Mouse (Mus musculus) MEL (cell line): ENCODE results near the gene Irf2bp2. TPM values are rescaled to one million over a fixed set of nuclear protein-coding genes. Genes with fewer than 3 reads are reported as not detected.

Experiments used
- DNase-seq: peaks from one replicate; pipeline ENCODE4 v3.0.0; 2011; ENCODE audit warnings: low read depth, low spot score
- H3K27ac ChIP-seq: 2 replicates; pipeline ENCODE4 v1.5.1; 2012; ENCODE audit warnings: low read depth, mild to moderate bottlenecking, control low read depth, low read length, moderate library complexity; ENCODE audit not compliant: control insufficient read depth
- H3K27me3 ChIP-seq, 2 experiments: fragments of 150-350 bp in 1 of 2; sonication (generic) in 1 of 2; 2 replicates each; pipeline ENCODE4 v1.6.1; 2012; ENCODE audit warnings: low read length in 2 of 2, mild to moderate bottlenecking in 2 of 2, improper control_type of control experiment in 1 of 2, moderate library complexity in 1 of 2; ENCODE audit not compliant: insufficient read depth in 2 of 2, control insufficient read depth in 1 of 2
- H3K36me3 ChIP-seq, 2 experiments: 2 replicates each; pipeline ENCODE4 v1.6.1; 2012 to 2014; ENCODE audit warnings: low read length in 2 of 2, improper control_type of control experiment in 1 of 2, inconsistent platforms in 1 of 2, mild to moderate bottlenecking in 1 of 2; ENCODE audit not compliant: insufficient read depth in 2 of 2, control insufficient read depth in 1 of 2
- H3K4me1 ChIP-seq, 2 experiments: fragments of 150-350 bp in 1 of 2; sonication (generic) in 1 of 2; 2 replicates each; pipeline ENCODE4 v1.6.1; 2012; ENCODE audit warnings: low read length in 2 of 2, improper control_type of control experiment in 1 of 2, mild to moderate bottlenecking in 1 of 2; ENCODE audit not compliant: insufficient read depth in 2 of 2, control insufficient read depth in 1 of 2
- H3K4me3 ChIP-seq, 2 experiments: fragments of 150-350 bp in 1 of 2; sonication (generic) in 1 of 2; 2 replicates each; pipeline ENCODE4 v1.5.1; 2012; ENCODE audit warnings: low read depth in 2 of 2, low read length in 2 of 2, mild to moderate bottlenecking in 2 of 2, moderate library complexity in 2 of 2, control low read depth in 1 of 2, improper control_type of control experiment in 1 of 2; ENCODE audit not compliant: control insufficient read depth in 1 of 2, insufficient read depth in 1 of 2
- H3K79me2 ChIP-seq: 2 replicates; pipeline ENCODE4 v1.6.1; 2012; ENCODE audit warnings: mild to moderate bottlenecking, low read length, moderate library complexity; ENCODE audit not compliant: control insufficient read depth, poor library complexity, insufficient read depth
- H3K9ac ChIP-seq: 2 replicates; pipeline ENCODE4 v1.6.1; 2012; ENCODE audit warnings: low read depth, mild to moderate bottlenecking, control low read depth, low read length, moderate library complexity; ENCODE audit not compliant: control insufficient read depth, poor library complexity, severe bottlenecking
- H3K9me3 ChIP-seq: fragments of 150-350 bp; sonication (generic); replicated peaks from 2 replicates; pipeline ENCODE4 v1.6.1; 2012; ENCODE audit warnings: mild to moderate bottlenecking, low read length, improper control_type of control experiment, moderate library complexity; ENCODE audit not compliant: insufficient read depth
- BHLHE40 ChIP-seq: IDR thresholded peaks from 2 replicates; pipeline ENCODE4 v1.6.1; 2012; ENCODE audit warnings: low read depth, mild to moderate bottlenecking, inconsistent platforms, low read length, improper control_type of control experiment, borderline replicate concordance
- CHD2 ChIP-seq: IDR thresholded peaks from 2 replicates; pipeline ENCODE4 v1.6.1; 2011; ENCODE audit warnings: low read length, improper control_type of control experiment
- CTCF ChIP-seq, 3 experiments: IDR thresholded peaks in 2 of 3; conservative IDR thresholded peaks in 1 of 3; 2 replicates each; pipeline ENCODE4 v1.5.1; 2011 to 2012; ENCODE audit warnings: low read length in 3 of 3, low read depth in 2 of 3, mild to moderate bottlenecking in 2 of 3, improper control_type of control experiment in 1 of 3, inconsistent platforms in 1 of 3, mixed read lengths in 1 of 3, moderate library complexity in 1 of 3; ENCODE audit not compliant: control insufficient read depth in 1 of 3, insufficient read depth in 1 of 3, poor library complexity in 1 of 3, severe bottlenecking in 1 of 3
- JUND ChIP-seq: IDR thresholded peaks from 2 replicates; pipeline ENCODE4 v1.6.1; 2011; ENCODE audit warnings: low read depth, mild to moderate bottlenecking, improper control_type of control experiment, low read length
- KAT2A ChIP-seq: conservative IDR thresholded peaks from 2 replicates; pipeline ENCODE4 v1.6.1; 2012; ENCODE audit warnings: low read depth, low read length, improper control_type of control experiment, inconsistent platforms
- MAX ChIP-seq: IDR thresholded peaks from 2 replicates; pipeline ENCODE4 v1.6.1; 2011; ENCODE audit warnings: low read length, improper control_type of control experiment
- MAZ ChIP-seq: IDR thresholded peaks from 2 replicates; pipeline ENCODE4 v1.6.1; 2012; ENCODE audit warnings: low read depth, mild to moderate bottlenecking, inconsistent platforms, low read length, improper control_type of control experiment
- MEF2A ChIP-seq: IDR thresholded peaks from 2 replicates; pipeline ENCODE4 v1.6.1; 2014; ENCODE audit warnings: low read depth, mild to moderate bottlenecking, inconsistent platforms, low read length, improper control_type of control experiment; ENCODE audit not compliant: poor library complexity, insufficient replicate concordance, severe bottlenecking; ENCODE audit errors: extremely low read depth
- MXI1 ChIP-seq: IDR thresholded peaks from 2 replicates; pipeline ENCODE4 v1.6.1; 2011; ENCODE audit warnings: mild to moderate bottlenecking, low read depth, low read length, improper control_type of control experiment
- MYB ChIP-seq: IDR thresholded peaks from 2 replicates; pipeline ENCODE4 v1.6.1; 2011; ENCODE audit warnings: mild to moderate bottlenecking, low read depth, low read length, improper control_type of control experiment
- MYC ChIP-seq: IDR thresholded peaks from 2 replicates; pipeline ENCODE4 v1.6.1; 2011; ENCODE audit warnings: low read depth, mild to moderate bottlenecking, low read length, improper control_type of control experiment, moderate library complexity
- POLR2A ChIP-seq, 2 experiments: IDR thresholded peaks; 2 replicates each; pipeline ENCODE4 v1.6.1; 2011 to 2012; ENCODE audit warnings: low read length in 2 of 2, mild to moderate bottlenecking in 2 of 2, control low read depth in 1 of 2, improper control_type of control experiment in 1 of 2, low read depth in 1 of 2, moderate library complexity in 1 of 2; ENCODE audit not compliant: control insufficient read depth in 1 of 2, insufficient read depth in 1 of 2, poor library complexity in 1 of 2
- POLR2AphosphoS2 ChIP-seq: IDR thresholded peaks from 2 replicates; pipeline ENCODE4 v1.6.1; 2011; ENCODE audit warnings: low read length, improper control_type of control experiment
- POLR2AphosphoS5 ChIP-seq: IDR thresholded peaks from 2 replicates; pipeline ENCODE4 v1.6.1; 2012; ENCODE audit warnings: low read depth, borderline replicate concordance, mild to moderate bottlenecking, inconsistent platforms, low read length, moderate library complexity, mixed read lengths
- RAD21 ChIP-seq: IDR thresholded peaks from 2 replicates; pipeline ENCODE4 v1.6.1; 2011; ENCODE audit warnings: mild to moderate bottlenecking, low read depth, low read length, improper control_type of control experiment
- SIN3A ChIP-seq: IDR thresholded peaks from 2 replicates; pipeline ENCODE4 v1.6.1; 2012; ENCODE audit warnings: low read length, improper control_type of control experiment, inconsistent platforms
- TAL1 ChIP-seq: IDR thresholded peaks from 2 replicates; pipeline ENCODE4 v1.6.1; 2012; ENCODE audit warnings: mild to moderate bottlenecking, inconsistent platforms, low read length, moderate library complexity, mixed read lengths
- TBP ChIP-seq: IDR thresholded peaks from 2 replicates; pipeline ENCODE4 v1.8.0; 2011; ENCODE audit warnings: low read depth, low read length, improper control_type of control experiment
- UBTF ChIP-seq: IDR thresholded peaks from 2 replicates; pipeline ENCODE4 v1.6.1; 2012; ENCODE audit warnings: low read depth, mild to moderate bottlenecking, inconsistent platforms, low read length, improper control_type of control experiment, moderate library complexity, borderline replicate concordance; ENCODE audit not compliant: insufficient read depth
- USF1 ChIP-seq: IDR thresholded peaks from 2 replicates; pipeline ENCODE4 v1.6.1; 2014; ENCODE audit warnings: low read depth, mild to moderate bottlenecking, inconsistent platforms, low read length, improper control_type of control experiment, moderate library complexity
- ZKSCAN1 ChIP-seq: IDR thresholded peaks from 2 replicates; pipeline ENCODE4 v1.6.1; 2012; ENCODE audit warnings: low read depth, mild to moderate bottlenecking, inconsistent platforms, low read length, improper control_type of control experiment, moderate library complexity
- ZNF384 ChIP-seq: IDR thresholded peaks from 2 replicates; pipeline ENCODE4 v1.6.1; 2012; ENCODE audit warnings: low read depth, mild to moderate bottlenecking, inconsistent platforms, low read length, improper control_type of control experiment
- polyA plus RNA-seq, 2 experiments: library from polyadenylated mRNA; stranded (reverse) in 1 of 2; unstranded in 1 of 2; fragments of >175 nt in 1 of 2; fragments of >200 nt in 1 of 2; gene quantifications; 2 replicates each; pipeline versions ENCODE4 v1.2.1 to v1.2.4; 2012; ENCODE audit warnings: low replicate concordance in 2 of 2, low read depth in 1 of 2; ENCODE audit not compliant: insufficient read length in 2 of 2, insufficient read depth in 1 of 2, missing spikeins in 1 of 2
- total RNA-seq: library from RNA; depleted of rRNA; stranded (reverse); fragments of 300-350 nt; gene quantifications from 2 replicates; pipeline ENCODE4 v1.2.3, GENCODE M21; 2012

Gene Irf2bp2
- total and polyA plus RNA-seq, 3 experiments, result 17.1 to 30.4 TPM; not detected in 1

DNA sequence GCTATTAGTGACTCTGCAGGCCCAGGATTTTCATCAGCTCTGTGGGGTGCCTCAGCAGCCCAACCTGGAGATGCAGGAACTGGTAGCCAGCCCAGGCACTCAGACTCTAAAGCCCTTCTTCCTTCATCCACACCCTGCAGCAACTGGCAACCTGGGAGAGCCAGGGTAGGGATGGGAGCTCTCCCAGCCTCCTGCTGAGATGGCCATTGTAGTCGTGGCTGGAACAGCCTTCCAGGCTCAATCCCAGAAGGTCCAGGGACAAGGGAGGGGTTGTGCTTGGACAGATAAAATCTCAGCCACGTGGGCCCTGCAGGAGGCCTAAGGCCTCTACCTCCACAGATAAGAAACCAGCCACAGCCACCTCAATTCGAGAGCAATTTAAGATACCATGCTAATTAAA, 16.9 kb upstream of the Irf2bp2 start:
- no peak for DNase-seq
- no peak overlapping the region for H3K9ac ChIP-seq
- H3K27me3 ChIP-seq, result no peaks in the 10 kb centered on the region; a peak in 1 of 4 replicates
- H3K4me3 ChIP-seq, result no peak overlapping the region
- H3K9me3 ChIP-seq, result no peaks in the 10 kb centered on the region
- no peak overlapping the region for H3K27ac ChIP-seq
- no peaks in the 10 kb centered on the region for H3K79me2 ChIP-seq
- H3K36me3 ChIP-seq, result peaks cover 0 to 3% of the 10 kb centered on the region in 2 experiments; a peak in 2 of 4 replicates
- TF ChIP-seq USF1 (peak; percentile 38; the same call in 1 of the 2 replicates), BHLHE40 (no peak), MYB (no peak), POLR2A (IDR thresholded peaks at IDR 0.05; ENCODE audit: control insufficient read depth in 1 of 2, insufficient read depth in 1 of 2, low read depth in 1 of 2, low read length in 2 of 2, poor library complexity in 1 of 2) (no peak), RAD21 (no peak), ZNF384 (no peak), MAZ (no peak)
- H3K4me1 ChIP-seq, result peaks cover 0 to 7% of the 10 kb centered on the region in 2 experiments; a peak in 2 of 4 replicates

DNA sequence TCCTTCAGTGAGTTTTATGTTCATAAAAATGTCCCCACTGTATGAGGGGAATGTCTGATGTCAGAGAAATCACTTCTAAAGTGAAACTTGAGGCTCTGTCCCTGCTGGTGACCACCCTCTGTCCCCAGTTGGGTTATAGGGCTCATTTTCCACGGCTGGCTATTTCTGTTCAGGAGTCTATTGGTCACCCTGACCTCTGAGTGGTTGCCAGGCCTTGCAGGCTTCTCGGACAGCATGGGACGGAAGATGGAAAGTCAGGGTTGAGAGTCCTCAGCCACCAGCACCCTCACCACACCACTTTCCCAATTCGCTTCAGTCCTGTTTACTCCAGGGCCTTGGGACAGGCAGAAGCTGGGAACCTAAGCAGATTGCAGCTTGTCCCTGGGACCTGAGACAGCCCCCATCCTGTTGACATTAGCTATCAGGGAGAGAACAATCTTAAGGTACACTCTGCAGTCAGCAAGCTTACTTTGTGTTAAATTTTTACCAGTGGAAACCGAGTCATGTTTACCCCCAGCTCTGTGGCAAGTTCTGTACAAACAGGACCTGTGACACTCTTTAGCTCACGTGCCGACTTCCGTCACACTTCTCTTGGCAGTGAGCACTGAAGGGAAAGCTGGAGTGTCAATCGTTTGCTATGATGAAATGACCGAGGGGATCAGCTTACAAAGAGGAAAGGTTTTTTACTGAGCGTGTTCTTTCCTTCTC, 15.9 kb upstream of the Irf2bp2 start:
- H3K36me3 ChIP-seq, result no peaks in the 10 kb centered on the region
- H3K4me3 ChIP-seq, result no peak overlapping the region
- DNase-seq, result no peak
- H3K27ac ChIP-seq, result no peak overlapping the region
- H3K4me1 ChIP-seq, result no peaks in the 10 kb centered on the region
- H3K9ac ChIP-seq, result no peak overlapping the region
- TF ChIP-seq JUND (no peak), MYC (no peak), POLR2A (IDR thresholded peaks at IDR 0.05; ENCODE audit: control insufficient read depth in 1 of 2, insufficient read depth in 1 of 2, low read depth in 1 of 2, low read length in 2 of 2, poor library complexity in 1 of 2) (no peak), CTCF (IDR thresholded peaks at IDR 0.05 in 2 of 3, conservative IDR thresholded peaks at IDR 0.05 in 1 of 3; ENCODE audit: control insufficient read depth in 1 of 3, insufficient read depth in 1 of 3, low read depth in 2 of 3, low read length in 3 of 3, poor library complexity in 1 of 3, severe bottlenecking in 1 of 3) (no peak), POLR2AphosphoS5 (no peak), MAX (no peak), MEF2A (no peak), KAT2A (no peak), MAZ (no peak), POLR2AphosphoS2 (no peak), ZKSCAN1 (no peak), MXI1 (no peak), TBP (no peak), TAL1 (no peak), MYB (no peak), SIN3A (no peak), CHD2 (no peak), UBTF (no peak)
- H3K9me3 ChIP-seq, result no peaks in the 10 kb centered on the region
- no peaks in the 10 kb centered on the region; a peak in 2 of 4 replicates for H3K27me3 ChIP-seq
- H3K79me2 ChIP-seq, result no peaks in the 10 kb centered on the region
